Mouse (Mus musculus) liver, embryonic 14.5 days (tissue): ENCODE measurements around the gene Dtd1.

Experiments used
- CTCF ChIP-seq: IDR thresholded peaks from 2 replicates; pipeline ENCODE4 v1.5.1; 2016; ENCODE audit warnings: antibody characterized with exemption, low read depth, control low read depth
- EP300 ChIP-seq: IDR thresholded peaks from 2 replicates; pipeline ENCODE4 v1.6.1; 2016; ENCODE audit warnings: antibody characterized with exemption, low read depth

DNA sequence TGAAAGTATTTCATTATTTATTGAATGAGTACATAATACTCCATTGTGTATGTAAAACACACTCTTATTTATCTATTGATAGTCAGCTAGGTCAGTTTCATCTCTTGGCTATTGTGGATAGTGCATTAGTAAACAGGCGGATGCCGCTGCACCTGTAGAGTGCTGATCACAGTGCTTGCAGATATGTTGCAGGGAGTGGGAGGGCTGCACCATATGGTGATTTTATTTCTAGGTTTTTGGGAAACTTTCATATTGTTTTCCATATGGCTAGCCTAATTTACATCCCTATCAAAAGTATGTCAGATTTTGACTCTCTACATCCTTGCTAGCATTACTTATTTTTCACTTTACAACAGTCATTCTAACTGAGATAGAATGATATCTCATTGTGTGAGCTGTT lies 155.3 kb downstream of the Dtd1 start:
- TF ChIP-seq CTCF (no peak), EP300 (no peak)
